Mouse (Mus musculus): ENCODE data around the gene Galk2. TPM values are rescaled to one million over a fixed set of nuclear protein-coding genes. Genes with fewer than 3 reads are reported as not detected.

Galk2 gene
- total RNA-seq, 1 experiment from 2014 or later, result 28.4 TPM

DNA sequence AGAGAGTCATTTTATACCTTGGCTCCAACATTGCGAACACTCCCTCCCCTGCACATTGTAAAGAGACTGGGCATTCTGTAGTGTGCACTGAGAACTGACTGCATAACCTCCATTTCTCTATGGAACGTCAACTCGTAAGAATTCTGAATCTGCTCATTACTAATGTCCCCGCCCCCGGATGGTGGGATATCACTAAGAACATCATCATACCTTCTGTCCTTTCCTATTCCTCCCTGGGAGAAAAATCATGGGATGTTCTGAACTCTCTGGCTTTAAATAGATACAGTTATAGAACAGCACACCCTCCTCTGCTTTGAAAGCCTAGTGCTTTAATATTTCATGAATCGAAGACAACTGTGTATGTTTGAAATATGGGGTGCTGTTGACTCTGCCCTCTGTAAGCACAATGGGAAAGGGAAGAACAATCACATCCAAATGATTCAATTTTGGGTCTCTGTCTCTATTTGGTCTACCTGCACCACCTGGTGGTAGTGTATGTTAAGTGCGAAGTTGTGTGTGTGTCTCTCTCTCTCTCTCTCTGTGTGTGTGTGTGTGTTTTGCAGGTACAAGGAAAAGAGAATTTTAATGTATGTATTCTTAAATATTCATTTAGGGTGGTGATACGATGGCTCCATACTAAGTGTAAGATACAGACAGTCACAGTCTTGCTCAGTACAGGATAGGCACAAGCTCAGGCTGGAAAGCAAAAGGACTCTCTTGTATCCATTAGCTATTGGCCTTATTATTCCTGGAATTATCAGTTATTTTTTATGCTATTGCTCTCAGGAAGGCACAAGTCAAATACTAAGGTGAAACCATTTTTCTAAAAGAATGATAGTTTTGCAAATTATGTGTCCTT is 174.4 kb downstream of the Galk2 start:
- ATAC-seq (replicated peaks; ENCODE audit: insufficient number of reproducible peaks, low FRiP score, low TSS enrichment, poor library complexity, severe bottlenecking), result no peak

Other genes with a start within 250 kb of the Galk2 start
- 13.1 to 17.5 TPM (median 16.3 TPM) in 3 replicates for gene Cep152, start 234.0 kb upstream of the Galk2 start, total RNA-seq (2017)
- 73.2 to 86.9 TPM (median 83.8 TPM) in 3 replicates for gene Eid1, start 186.0 kb upstream of the Galk2 start, total RNA-seq (2017)
- 0.58 TPM in 1 of 3 replicates, not detected in the others for gene Shc4, start 135.0 kb upstream of the Galk2 start, total RNA-seq (2017)
- 52.9 to 72.2 TPM (median 55.9 TPM) in 3 replicates for gene Secisbp2l, start 76.2 kb upstream of the Galk2 start, total RNA-seq (2017)
- gene Cops2, start within 50 bp of the Galk2 start, total RNA-seq (2017), result 164 to 186 TPM (median 174 TPM) in 3 replicates
- gene Fgf7, start 175.5 kb downstream of the Galk2 start, total RNA-seq (2017), result 0.32 to 0.68 TPM in 2 of 3 replicates, not detected in the other